Mouse (Mus musculus) kidney, postnatal 36 days (tissue): Measurements from ENCODE around the gene Col6a6.
"Not testable (repeated sequence)": the region's sequence is repeated elsewhere in the genome, so short reads cannot be mapped to it uniquely, and the experiment has no call there.

Experiments used
- DNase-seq, 2 experiments: peaks; one replicate each; pipeline ENCODE4 v3.0.0; 2021 to 2022; ENCODE audit warnings: mixed read lengths in 2 of 2

The Col6a6 gene

DNA sequence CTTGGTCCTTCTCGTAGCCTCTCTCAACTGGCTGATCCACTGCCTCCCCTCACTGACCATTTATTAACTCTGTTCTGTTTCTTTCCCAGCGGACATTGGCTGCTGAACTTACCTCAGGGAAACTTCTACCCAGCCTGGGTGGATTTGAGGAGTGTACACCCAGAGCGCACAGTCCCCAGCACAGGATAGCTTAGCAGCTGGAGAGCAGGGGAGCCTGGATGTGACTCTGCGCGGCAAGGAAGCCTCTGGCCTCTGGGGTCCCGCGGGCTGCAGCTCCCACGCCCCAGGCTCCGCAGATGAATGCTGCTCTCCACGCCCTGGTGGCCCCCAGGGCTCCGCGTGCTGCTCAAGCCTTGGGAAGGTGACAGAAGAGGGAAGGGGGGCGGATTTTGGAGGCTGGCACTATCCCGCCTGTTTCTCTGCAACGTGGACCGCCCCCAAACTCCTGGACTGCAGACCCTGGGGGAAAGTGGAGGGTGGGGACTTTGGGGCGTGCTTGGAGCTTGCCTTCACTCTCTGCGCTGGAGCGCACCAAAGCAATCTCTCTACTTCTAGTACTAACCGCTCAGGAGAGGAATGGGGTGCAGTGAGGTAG, at the start of gene Col6a6:
Col6a6 (minus strand) TSS at position 370 of the 595 bp plus-strand sequence.
- DNase-seq = peak in 1 of 2 experiments; percentile 7

DNA sequence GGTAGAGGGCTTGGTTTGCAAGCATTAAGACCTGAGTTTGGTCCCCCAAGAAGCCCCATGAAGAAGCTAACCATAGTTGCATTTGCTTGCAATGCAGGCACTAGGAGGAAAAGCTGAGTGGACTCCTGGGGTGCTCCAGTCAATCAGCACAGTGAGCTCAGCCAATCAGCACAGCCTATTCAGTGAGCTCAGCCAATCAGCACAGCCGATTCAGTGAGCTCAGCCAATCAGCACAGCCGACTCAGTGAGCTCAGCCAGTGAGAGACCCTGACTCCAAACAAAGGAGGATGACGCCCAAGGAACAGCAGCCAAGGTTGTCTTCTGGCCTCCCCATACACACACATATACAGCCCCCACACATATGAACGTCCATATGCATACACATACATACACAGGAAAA, 48.2 kb upstream of the Col6a6 start:
- DNase-seq = no peak

- no peak for DNase-seq
Measured at GRCm38 (mm10) chr9:105871643-105872042, 43.7 kb upstream of the Col6a6 start.

DNA sequence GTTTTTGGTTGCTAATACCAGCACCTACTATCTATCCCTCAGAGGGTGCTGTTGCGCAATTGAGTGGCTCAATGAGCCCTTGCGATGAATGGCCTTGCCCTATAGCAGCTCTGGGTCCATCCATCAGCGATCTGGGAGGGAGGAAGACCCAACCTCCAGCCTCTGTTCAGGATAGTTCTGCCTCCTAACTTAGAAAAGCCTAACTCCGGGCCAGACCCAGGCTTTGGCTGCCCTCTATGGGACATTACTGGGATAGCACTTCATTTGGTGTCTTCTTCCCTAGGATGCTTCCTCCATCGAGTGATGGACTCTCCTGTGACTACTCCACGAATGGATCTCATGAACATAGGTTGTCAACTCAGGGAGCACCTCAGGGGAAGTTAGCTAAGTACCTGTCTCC, 29.8 kb upstream of the Col6a6 start:
- peak; percentile 47 to 76 for DNase-seq

GRCm38 (mm10) chr9:105852778-105853065, 24.8 kb upstream of the Col6a6 start:
- DNase-seq = no peak

DNA sequence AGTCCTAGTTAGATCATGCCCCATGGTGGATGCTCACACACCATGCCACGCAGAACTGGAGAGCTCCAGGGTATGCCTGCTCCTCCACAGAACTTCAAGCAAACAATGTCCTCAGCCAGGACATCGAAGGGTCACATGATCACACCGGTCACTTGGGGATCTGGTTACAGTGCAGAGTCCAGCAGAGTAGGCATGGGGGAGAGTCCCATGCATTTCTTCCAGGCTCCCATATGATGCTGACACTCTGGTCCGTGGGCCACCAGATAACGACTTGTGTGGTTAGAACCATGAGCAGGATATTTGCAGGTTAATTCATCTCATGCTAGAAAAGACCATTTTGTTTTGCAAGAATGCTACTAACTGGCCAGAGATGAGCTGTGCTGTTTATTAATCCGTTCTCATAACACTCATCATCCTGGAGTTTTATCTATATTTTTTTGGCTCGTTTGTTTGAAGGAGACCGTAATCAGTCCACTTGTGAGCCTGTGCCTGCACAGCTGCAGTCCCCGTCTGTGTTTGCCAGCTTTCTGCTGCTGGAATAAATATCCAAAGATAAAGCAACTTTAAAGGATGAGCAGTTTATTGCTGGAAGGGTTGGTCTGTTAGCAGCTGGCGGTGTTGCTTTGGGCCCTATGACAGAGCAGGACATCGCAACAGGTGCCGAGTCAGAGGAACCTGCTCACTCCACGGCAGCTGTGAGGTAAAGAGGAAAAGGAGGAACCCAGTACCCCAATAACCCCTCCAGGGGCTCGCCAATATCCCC, 24.2 kb upstream of the Col6a6 start:
- DNase-seq = no peak

DNA sequence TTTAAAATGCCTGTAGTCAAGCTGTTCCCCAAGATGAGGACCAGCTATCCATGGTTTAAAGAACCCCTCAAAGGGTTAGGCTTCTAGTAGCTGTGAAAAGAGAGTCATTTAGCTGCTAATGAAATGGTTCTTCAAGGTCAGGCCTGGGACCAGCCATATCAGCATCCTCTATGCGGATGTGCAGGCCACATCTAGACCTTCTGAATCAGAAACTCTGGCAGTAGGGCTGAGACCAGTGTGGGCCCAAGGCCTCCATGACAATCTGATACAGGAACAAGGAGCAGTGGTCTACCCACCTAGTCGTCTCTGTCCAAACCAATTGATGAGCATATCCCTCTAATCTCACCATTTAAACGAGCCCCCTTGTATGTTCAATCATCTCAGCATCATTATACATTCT, 23.1 kb upstream of the Col6a6 start:
- no peak for DNase-seq

GRCm38 (mm10) chr9:105848396-105848795, 20.4 kb upstream of the Col6a6 start:
- no peak for DNase-seq

DNA sequence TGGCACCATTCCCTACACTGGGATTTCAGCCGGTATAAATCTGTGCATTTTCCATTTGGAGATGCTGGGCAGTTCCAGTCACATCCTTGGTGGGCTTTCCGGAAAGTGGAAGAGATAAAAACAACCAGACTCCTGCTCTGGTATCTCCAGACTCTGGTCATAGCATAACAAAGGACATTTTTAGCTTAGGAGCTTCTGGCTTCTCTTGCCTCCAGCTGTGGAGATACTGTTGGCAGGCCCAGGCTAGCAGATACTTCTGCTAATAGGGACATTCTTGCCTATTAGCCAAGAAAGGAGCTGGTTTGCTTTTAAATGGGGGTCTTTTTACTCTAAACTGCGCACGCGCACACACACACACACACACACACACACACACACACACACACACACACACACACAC, 19.3 kb upstream of the Col6a6 start:
- no peak for DNase-seq

GRCm38 (mm10) chr9:105841386-105841785, 13.4 kb upstream of the Col6a6 start:
- not testable (repeated sequence) for DNase-seq

GRCm38 (mm10) chr9:105839147-105839515, 11.2 kb upstream of the Col6a6 start:
- no peak for DNase-seq

- no peak for DNase-seq
Measured at GRCm38 (mm10) chr9:105838396-105839146, 10.6 kb upstream of the Col6a6 start.

DNA sequence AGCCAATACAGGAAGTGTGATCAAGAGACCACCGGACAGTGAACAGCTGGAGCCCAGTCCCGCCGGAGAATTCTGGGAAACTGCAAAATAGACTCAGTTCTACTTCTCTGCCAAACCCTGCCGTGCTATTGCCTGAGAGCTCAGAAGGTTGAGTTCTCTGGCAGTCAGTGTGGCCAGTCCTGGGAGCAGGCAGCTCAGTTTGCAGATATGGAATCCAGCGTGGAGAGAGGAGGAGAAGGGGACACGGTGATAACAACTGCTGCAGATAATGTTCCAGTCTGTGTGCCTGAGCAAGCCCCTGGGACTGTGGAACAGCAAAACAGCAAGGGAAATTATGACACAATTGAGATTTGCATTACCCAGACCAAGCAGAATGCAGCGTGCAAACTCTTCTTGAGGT, 7.6 kb upstream of the Col6a6 start:
- no peak for DNase-seq

DNA sequence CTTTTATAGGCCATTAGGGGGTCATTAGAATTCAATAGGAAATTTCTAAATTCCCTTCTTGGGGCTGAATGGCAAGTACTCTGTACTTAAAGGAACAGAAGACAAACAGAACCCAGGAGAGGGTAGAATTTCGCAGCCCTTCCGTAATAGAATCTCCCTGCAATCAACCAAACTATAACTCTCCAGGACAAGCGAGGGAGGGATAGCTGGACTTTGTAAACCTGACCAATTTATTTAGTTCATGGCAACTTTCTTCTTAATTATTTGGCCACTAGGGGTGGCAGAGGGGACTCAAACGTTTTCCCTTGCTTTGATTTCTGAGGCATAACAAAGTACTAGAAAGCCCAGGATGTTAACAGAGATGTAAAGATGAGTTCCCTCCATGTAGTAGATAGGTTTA, 6.8 kb upstream of the Col6a6 start:
- no peak for DNase-seq

DNA sequence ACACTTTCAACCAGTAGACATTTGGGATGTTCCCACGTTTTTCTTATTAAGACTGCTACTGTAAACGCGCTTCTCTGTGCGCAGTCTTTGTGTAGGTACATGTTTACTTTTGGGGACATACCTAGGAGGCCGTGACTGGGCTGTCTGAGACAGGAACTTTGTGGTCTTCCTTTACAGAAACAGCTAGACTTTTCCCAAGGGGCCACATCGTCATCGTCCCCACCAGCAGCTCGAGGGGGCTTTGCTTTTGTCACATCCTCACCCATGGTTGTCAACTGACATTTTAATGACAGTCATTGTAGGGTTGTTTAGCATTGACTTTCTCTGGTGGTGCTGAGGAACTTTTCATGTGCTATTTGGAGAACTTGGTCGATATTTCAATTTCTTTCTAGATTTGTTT, 3.3 kb upstream of the Col6a6 start:
- DNase-seq = no peak

DNA sequence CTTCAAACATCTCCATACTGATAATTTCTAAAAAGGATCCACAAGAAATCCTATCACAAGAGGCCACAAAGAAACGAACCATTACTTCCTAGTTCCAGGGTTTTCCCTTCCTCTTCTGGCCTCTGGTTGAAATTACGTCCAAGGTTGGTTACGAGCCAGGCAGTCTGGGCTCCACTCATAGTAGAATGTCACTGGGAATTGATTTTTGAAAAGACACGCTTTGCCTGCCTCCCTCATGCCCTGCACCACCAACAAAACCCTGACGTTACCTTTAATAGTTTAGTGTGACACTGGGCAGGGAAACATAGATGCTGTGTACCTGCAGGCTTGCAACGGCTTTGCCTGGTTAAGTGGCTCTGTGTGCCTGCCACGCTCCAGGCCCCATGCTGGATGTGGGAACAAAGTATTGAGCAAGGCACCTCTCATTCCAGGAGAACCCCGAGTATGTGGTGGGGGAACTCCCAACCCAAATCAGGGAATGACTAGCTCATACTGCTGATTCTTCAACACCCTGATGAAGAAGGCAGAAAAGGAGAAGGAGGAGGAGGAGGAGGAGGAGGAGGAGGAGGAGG, 798 bp downstream of the Col6a6 start:
- no peak for DNase-seq

DNA sequence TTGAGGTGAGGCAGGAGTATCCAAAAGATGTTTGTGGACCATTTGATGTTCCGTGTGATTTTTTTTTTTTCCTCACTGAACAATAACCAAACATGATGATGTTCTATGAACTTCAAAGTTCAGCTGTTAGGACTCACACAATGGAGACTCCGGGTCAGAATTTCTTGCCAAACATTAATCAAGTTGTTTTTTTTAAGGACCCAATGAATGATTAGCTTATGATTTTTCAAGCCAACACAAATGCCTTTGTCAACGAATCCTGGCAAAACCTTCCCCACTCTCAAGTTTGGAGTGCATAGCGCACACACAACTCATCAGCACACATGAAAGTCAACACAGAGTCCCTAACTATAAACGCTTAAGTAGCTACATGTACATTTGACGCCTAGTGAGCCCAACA, 7.2 kb downstream of the Col6a6 start:
- DNase-seq = peak in 1 of 2 experiments; percentile 17

DNA sequence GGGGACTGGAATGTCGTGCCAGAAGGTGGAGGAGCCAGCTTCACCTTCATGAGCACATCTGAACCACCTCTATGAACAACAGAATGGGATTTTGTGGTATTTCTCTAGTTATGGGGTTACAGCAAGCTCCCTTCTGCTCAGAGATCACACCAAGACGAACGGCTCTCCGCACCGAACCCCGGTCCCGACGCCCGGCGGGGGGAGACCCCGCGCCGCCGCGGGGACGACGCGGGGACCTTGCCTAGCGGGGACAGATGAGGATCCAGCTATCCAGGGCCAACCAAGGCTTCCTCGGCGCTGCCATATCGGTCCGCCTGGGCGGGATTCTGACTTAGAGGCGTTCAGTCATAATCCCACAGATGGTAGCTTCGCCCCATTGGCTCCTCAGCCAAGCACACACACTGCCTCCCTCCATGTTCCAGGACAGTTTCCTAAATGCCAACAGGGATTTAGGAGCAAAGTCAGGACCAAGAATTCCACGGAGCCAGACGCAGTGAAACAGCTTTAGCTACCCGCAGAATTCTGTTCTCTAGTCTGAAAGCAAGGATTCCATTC, 8.7 kb downstream of the Col6a6 start:
- DNase-seq = no peak

GRCm38 (mm10) chr9:105814436-105814835, 13.5 kb downstream of the Col6a6 start:
- no peak for DNase-seq

- peak in 1 of 2 experiments; percentile 25 for DNase-seq
Measured at GRCm38 (mm10) chr9:105811458-105811857, 16.5 kb downstream of the Col6a6 start.

DNA sequence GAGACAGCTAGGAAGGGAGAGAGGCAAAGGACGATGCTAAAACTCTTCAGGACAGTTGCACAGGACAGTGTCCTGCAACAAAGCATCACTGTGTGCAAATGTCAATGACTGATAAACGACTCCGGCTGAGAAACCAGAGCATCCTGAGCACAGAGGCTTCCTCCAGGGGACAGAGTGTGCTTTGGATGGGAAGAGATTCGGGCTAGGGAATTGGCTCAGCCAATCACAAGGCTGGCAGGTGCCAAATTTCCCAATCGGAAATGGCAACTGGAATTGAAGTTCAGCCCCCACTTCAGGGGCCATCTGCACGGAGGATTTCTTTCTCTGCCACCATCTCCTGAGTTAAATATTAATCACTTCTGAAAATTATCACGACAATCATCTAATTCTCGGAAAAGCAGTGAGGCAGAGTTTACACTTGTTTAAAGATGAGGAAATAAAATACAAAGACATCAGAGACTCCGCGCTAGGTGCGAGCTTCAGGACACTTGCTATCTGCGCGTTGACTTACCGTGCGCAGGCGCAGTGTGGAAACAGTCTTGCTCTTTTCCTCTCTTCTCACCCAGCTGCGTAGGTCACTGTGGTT, 18.9 kb downstream of the Col6a6 start:
- DNase-seq = peak in 1 of 2 experiments; percentile 5

GRCm38 (mm10) chr9:105803416-105803815, 24.5 kb downstream of the Col6a6 start:
- DNase-seq = no peak

- DNase-seq = no peak
Measured at GRCm38 (mm10) chr9:105801463-105801862, 26.5 kb downstream of the Col6a6 start.
